Mouse (Mus musculus) E14TG2a.4 (cell line): ENCODE results near the gene Rchy1.

Experiments
- CTCF ChIP-seq: conservative IDR thresholded peaks from 2 replicates; pipeline ENCODE4 v1.5.1; 2014; ENCODE audit warnings: low read length
- NANOG ChIP-seq: IDR thresholded peaks from 2 replicates; pipeline ENCODE4 v1.6.1; 2014; ENCODE audit warnings: borderline replicate concordance, low read length, mixed read lengths

DNA sequence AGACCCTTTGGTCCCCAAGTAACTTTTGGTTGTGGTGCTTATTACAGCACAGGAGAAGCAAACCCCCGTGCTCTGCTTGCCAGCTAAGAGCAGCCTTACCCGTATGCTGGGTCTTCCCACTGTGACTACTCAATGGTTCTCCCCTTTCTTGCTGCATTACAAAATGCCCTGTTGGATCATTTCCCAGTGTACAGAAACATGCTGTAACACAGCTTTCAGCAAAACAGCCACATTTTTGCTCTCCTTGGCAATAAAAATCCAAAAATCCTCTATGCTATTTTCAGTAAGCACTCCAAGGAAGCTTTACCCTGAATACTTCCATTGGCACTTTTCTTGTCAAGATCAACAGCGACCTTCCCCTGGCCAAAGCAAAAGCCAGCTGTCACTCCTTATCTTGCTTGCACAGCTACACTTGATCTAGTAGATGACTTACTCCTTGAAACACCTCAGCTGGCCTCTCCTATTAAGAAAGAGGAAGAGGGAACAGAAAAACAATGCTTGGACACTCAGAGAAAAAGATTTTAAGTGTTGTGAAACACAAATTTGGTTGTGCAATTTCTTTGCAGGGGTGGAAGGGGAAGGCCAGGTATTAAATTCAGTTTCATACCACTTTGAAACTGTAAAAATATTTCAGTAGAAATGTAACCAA, 2.1 kb downstream of the Rchy1 start:
- TF ChIP-seq CTCF (no peak), NANOG (no peak)
